Mouse (Mus musculus) hindbrain, embryonic 16.5 days (tissue): ENCODE data around the gene Gm20716. TPM values are rescaled to one million over a fixed set of nuclear protein-coding genes. Genes with fewer than 3 reads are reported as not detected.

Experiments
- ATAC-seq: fragments of 200-750 bp; cut with Nextera tagmentation; 2 replicates; pipeline ENCODE4 v1.8.0; 2017; ENCODE audit warnings: moderate TSS enrichment, moderate library complexity
- H3K27ac ChIP-seq: fragments of 300-500 bp; sonication (generic); 2 replicates; pipeline ENCODE4 v1.5.1; 2014; ENCODE audit warnings: low read depth, mild to moderate bottlenecking, control low read depth, low read length, moderate library complexity
- H3K27me3 ChIP-seq: fragments of 300-500 bp; sonication (generic); replicated peaks from 2 replicates; pipeline ENCODE4 v1.6.1; 2014; ENCODE audit warnings: low read length; ENCODE audit not compliant: control insufficient read depth, insufficient read depth
- H3K36me3 ChIP-seq: fragments of 300-500 bp; sonication (generic); 2 replicates; pipeline ENCODE4 v1.6.1; 2014; ENCODE audit warnings: mild to moderate bottlenecking, low read length, moderate library complexity, mixed read lengths; ENCODE audit not compliant: control insufficient read depth, insufficient read depth
- H3K4me1 ChIP-seq: fragments of 300-500 bp; sonication (generic); 2 replicates; pipeline ENCODE4 v1.6.1; 2014; ENCODE audit warnings: low read depth, low read length; ENCODE audit not compliant: control insufficient read depth, insufficient read depth
- H3K4me2 ChIP-seq: fragments of 300-500 bp; sonication (generic); 2 replicates; pipeline ENCODE4 v1.6.1; 2014; ENCODE audit warnings: mild to moderate bottlenecking, low read length, control low read depth, moderate library complexity
- H3K4me3 ChIP-seq: fragments of 300-500 bp; sonication (generic); 2 replicates; pipeline ENCODE4 v1.5.1; 2014; ENCODE audit warnings: mild to moderate bottlenecking, low read length, control low read depth, moderate library complexity
- H3K9ac ChIP-seq: fragments of 300-500 bp; sonication (generic); 2 replicates; pipeline ENCODE4 v1.6.1; 2014; ENCODE audit warnings: low read depth, mild to moderate bottlenecking, control low read depth, low read length, moderate library complexity
- H3K9me3 ChIP-seq: fragments of 300-500 bp; sonication (generic); 2 replicates; pipeline ENCODE4 v1.6.1; 2014; ENCODE audit warnings: mild to moderate bottlenecking, low read length, moderate library complexity; ENCODE audit not compliant: control insufficient read depth
- WGBS: fragments of 180-500 bp; shearing (Covaris S2); extraction: QIAGEN DNeasy Blood & Tissue Kit; methylation state at CpG from one replicate; pipeline ENCODE4 v1.1.7; 2014; 5-methylcytosine and 5-hydroxymethylcytosine counted together
- microRNA-seq: library from miRNA; unstranded; fragments of <30 nt; microRNA quantifications from one replicate; pipeline ENCODE4, GENCODE M21; 2017
- polyA plus RNA-seq: library from polyadenylated mRNA; unstranded; fragments of >200 nt; fragmentation: Nextera tagmentation; extraction: Ambion mirVana; gene quantifications from 2 replicates; pipeline ENCODE4 v1.2.1, GENCODE M21; 2015

Gene Gm20716
- polyA plus RNA-seq, 1 experiment from 2014 or later = 16.8 TPM

DNA sequence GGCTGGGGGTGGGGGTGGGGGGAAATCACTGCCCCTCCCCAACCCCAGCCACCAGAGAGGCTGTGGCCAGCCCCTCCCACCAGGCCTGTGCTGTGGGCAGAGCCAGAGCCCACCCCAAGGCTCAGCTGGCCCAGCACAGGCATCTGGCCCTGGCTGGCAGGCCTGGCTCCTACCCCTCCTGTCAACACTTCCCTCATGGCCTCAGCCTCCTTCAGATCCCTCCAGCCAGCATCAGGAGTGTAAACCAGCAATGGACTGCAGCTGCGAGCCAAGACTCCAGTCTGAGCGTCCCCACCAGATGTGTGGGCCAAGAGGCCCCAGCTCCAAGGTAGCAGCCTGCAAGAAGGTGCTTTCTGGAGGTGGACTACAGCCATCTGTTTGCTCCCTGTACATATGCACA lies 84.7 kb downstream of the Gm20716 start:
- Histone ChIP-seq H3K4me3 (no peak overlapping the region), H3K4me2 (no peak overlapping the region), H3K27me3 (no peaks in the 10 kb centered on the region), H3K36me3 (no peaks in the 10 kb centered on the region), H3K9me3 (no peaks in the 10 kb centered on the region), H3K9ac (peak overlapping the region; percentile 31; the same call in 1 of the 2 replicates), H3K4me1 (no peaks in the 10 kb centered on the region), H3K27ac (no peak overlapping the region)
- no peak for ATAC-seq
- 76% methylated on average over 2 of the region's 2 CpGs for WGBS

- WGBS = 21% methylated on average over 5 of the region's 5 CpGs
- ATAC-seq = peak; percentile 63
- Histone ChIP-seq H3K27me3 (no peaks in the 10 kb centered on the region), H3K9ac (no peak overlapping the region), H3K27ac (no peak overlapping the region), H3K9me3 (no peaks in the 10 kb centered on the region), H3K36me3 (no peaks in the 10 kb centered on the region), H3K4me1 (no peaks in the 10 kb centered on the region), H3K4me2 (no peak overlapping the region), H3K4me3 (no peak overlapping the region)
Observed at GRCm38 (mm10) chr2:168143794-168144193, 86.4 kb downstream of the Gm20716 start.

GRCm38 (mm10) chr2:168137161-168137560 lies 93.0 kb downstream of the Gm20716 start:
- Histone ChIP-seq H3K27me3 (no peaks in the 10 kb centered on the region), H3K27ac (no peak overlapping the region), H3K4me2 (peak overlapping the region; percentile 24), H3K9ac (no peak overlapping the region), H3K9me3 (no peaks in the 10 kb centered on the region), H3K4me1 (no peaks in the 10 kb centered on the region), H3K36me3 (no peaks in the 10 kb centered on the region), H3K4me3 (no peak overlapping the region)
- 0 out of 2 replicates have a peak, but pooled peaks have one; percentile 17 for ATAC-seq
- 51% methylated on average over 15 of the region's 15 CpGs for WGBS

Small RNA genes within 50 kb of the gene (microRNA-seq; reads per million reads assigned to microRNA genes)
- not detected for gene Gm24561

Other genes starting within 250 kb of the Gm20716 start
- gene Ripor3, start 219.7 kb downstream of the Gm20716 start, polyA plus RNA-seq = 0.19 and 0.70 TPM in 2 replicates
- gene Pard6b, start 149.4 kb downstream of the Gm20716 start, polyA plus RNA-seq = 4.5 and 6.6 TPM in 2 replicates
- gene Adnp, start 23.3 kb downstream of the Gm20716 start, polyA plus RNA-seq = 2.1 and 2.3 TPM in 2 replicates
- gene Dpm1, start 227 bp upstream of the Gm20716 start, polyA plus RNA-seq = 60.0 and 67.8 TPM in 2 replicates
- gene Mocs3, start 258 bp upstream of the Gm20716 start, polyA plus RNA-seq = 6.9 and 7.5 TPM in 2 replicates
- 1.9 and 2.0 TPM in 2 replicates for gene Kcng1, start 51.4 kb upstream of the Gm20716 start, polyA plus RNA-seq